Mouse (Mus musculus) testis, postnatal 10 days (tissue): ENCODE measurements at regions not wholly inside any gene's neighbourhood (a gene's known extent, or its start where the extent isn't known, plus 50 kb on each side); places are given as distances from the start of the nearest gene placed in this dataset.

Experiments used
- DNase-seq: peaks from one replicate; pipeline ENCODE4 v3.0.0; 2021; ENCODE audit warnings: low spot score

DNA sequence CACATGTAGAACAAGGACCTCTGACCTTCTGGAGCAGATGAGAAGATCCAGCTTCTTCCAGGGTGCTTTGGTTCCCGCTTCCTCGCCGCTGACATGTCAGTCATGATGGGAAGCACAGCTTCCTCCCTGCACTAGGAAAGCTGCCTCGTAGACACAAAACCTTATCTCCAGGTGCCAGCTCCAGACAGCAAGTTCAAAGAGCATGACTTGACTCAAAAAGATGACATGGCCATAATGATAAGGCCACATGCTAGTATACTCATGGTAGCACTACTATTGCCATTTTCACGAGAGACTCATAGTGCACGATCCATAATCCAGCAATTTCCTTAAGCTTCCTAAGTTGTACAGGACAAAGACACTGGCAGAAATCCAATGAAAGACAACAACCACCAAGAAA lies 272.1 kb downstream of the Gm9195 start:
- no peak for DNase-seq

DNA sequence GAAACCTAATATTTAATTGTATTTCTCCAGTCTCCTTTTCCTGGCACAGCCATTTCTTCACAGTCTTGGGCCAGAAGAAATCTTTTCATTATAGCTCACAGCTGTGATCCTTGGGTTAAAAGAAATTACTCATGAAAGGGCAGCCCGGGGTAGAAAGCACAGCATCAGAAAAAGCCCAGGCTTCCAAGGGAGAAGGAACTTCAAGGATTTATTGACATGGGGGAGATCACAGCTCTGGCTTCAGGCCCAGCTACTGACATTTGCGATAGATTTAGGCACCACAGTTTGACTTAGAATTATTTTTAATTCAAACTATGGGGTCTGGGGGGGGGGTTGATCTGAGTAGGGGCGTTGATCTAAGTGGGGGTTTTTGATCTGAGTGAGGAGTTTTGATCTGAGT lies 291.3 kb downstream of the Gm9195 start:
- no peak for DNase-seq

DNA sequence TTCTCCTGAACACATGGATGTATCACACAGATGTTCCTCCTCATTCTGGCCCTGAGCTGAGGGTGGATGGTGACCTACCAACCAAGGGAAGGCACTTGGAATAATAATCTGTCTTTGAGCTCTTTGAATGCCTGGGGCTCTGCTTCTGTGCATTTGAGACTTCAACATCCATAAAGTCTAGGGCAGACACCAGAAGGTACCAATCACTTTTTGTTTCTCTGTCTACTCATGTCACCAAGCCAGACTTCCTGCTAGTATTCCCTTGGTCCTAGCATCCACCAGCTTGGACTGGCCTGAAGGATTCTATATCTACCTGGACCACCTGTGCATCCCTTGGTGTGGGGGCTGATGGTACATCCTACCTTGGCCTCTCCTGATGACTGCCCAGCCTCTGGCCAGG lies 291.7 kb downstream of the Gm9195 start:
- DNase-seq = no peak

DNA sequence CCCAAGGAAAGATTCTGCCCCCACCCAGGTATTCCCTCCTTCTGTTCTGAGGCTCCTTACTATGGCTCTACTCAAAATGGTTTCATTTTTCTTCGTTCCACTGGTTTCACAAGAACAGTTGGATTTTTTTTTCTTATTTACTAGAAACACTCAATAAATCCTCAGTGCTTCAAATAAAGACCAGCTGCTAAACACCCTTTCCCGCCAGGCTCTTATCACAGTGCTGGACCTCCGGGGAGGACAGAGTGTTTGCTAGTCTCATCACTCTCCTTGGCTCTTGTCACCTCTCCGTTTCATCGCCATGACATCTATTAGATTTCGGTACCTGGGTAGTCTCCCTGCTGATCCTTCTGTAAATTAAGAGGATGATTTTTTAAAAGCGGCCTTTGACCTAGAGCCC lies 293.7 kb downstream of the Gm9195 start:
- no peak for DNase-seq

DNA sequence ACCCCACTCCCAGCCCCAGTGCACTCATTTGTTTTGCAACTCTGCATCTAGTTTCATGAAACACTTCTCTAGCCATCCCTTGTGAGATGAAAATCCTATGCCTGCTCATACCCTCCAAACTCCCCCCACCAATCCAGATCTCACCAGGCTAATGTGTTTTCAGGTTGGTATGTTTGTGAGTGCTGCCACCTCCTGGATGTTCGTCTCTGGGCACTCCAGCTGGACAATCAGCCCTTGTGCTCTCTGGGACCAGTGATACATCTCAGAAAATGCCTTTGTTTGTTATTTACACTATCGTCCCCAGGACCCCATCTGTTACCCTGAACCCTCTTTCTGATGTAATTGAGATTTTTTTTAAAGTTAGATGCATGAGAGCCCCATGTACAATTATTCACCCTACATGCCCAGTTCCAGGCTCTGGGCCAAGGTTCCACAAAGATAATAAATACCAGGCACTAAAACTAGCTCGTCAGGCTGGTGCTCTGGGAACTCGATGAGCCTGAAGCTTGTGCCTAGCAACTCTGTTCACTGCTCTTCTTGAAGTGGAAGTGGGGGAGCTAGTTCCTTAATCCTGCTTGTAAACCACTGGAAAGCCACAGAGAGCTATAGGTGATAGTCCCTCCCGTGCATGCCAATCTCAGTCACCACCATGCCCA lies 304.2 kb downstream of the Gm9195 start:
- peak; percentile 51 for DNase-seq

DNA sequence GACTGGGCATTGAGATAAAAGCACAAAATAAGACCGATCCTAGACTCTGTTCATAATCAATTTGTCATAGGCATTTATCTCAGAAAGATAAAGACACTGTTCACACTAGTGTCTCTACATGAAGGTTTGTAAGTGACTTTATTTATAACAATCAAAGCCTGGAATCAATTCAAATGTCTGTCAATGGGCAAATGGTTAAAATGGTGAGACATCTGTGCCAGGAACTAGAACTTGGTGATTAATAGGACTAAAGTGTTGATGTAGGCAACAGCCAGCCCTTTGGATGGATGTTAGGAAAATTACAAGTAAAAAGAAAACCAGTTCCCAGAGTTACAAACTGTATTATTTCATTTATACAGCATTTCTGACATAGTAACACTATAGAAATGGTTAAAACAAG lies 315.9 kb downstream of the Gm9195 start:
- no peak for DNase-seq

DNA sequence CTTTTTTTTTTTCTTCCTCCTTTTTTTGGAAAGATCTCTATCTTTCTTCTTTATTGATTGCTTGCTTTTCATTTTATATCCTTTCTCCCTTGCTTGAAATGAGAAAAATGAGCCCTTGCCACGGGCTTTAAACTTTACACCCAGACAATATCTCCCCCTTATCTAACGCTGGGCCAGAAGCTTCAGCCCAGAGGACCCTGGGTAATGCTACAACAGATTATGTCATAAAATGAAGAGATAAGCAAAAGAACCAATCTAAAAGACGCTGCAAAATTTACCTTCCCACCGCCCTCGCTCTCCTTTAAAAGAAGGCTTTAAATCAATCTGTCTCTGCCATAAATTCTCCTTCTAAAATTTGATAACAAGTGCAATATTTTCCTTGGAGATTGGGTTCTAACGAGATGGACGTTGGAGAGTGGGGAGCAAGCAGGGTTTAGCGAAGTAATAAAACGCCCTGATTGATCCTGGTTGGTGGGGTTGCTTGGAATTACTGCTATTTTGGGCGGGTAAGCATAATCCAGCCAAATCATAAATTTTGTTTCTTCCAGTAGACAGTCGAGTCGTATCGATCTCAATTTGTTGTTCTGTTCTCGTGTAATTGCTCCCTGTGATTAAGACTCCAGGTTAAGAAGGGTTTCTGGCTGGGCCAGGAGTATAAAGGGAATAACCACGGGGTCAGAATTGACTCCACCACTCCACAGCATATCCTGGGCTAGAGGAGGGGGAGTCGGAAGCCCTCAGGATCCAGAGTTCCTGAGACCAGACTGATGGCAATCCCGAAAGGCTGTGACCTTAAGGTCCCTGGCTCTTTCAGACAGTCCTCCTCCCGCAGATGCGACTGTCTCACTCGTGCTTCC lies 318.9 kb downstream of the Gm9195 start:
- no peak for DNase-seq

DNA sequence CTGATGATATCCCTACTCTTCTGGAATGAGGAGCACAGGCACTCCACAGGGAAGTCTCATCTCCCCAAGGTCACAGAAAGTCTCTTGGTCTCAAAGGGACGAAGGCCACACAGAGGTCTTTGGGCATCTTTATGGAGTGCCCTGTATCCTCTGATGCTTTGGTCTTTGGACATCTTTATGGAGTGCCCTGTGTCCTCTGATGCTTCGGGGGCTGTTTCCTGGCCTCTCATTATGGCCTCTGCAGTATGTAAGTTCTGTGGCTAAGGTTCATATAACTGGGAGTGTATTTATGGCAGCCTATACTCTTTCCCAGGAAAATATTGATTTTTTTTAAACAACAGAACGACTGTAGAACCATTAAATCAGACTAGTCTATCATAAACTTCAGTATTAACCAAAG lies 319.9 kb downstream of the Gm9195 start:
- no peak for DNase-seq

DNA sequence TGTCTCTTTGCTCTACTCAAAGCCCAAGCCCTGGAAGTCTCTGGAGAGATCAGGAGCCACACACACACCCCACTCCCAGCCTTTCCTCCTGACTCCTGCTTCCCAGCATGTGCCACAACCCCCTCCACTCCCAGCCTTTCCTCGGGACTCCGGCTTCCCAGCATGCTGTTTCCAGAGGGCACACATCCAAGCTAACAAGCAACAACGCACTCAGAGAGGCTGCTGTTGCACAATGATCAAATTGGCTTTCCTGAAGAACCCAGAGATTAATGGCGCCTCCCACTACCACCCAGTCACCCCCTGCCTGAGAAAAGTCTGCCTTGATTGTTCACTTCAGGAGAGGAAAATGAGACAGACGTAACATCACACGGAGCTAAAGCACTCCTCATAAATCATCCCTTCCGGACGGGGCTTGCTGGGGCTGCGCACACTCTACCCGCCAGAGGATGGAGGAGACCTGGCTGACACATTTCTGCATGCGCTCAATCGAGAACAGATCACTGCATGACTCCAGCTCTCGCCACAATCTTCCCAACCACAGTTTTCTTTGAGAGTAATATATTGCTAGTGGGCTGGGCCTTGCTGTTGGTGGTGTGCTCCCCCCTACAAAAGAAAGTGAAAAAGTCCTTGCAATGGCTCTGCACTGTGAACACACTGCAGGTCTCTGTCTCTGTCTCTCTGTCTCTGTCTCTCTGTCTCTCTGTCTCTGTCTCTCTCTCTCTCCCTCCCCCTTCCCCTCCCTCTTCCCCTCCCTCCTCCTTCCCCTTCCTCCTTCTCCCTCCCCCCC lies 332.9 kb downstream of the Gm9195 start:
- DNase-seq = no peak

DNA sequence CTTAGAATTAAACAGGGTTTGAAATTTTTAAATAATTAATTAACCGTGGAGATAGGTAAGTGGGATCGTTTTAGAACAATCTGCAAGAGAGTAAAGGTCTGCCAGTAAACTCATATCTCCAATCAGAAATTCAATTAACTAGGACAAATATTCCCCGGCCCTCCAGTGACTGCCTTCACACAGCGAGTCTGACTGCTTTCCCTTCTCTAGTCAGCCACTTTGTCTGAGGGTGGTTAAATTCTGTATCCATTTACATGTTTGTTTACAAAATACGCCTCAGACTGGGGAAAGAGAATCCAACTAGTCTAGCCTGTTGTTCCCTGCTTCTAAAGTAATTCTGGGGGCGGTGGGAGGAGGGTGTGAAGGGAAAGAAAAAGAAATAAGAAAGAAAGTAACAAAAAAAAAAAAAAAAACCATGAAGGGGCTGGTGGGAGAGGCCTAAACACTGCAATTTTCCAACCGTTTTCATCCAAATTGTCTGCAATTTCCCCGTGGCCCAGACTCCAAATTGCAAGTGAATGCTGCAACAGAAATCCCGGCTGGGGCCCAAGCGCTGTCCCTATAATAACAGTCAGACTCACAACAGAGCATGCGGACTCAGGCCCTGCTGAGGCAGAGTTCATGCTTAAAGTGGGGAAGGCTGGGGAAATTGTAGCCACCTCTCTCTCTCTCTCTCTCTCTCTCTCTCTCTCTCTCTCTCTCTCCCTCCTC lies 336.3 kb downstream of the Gm9195 start:
- DNase-seq = no peak

DNA sequence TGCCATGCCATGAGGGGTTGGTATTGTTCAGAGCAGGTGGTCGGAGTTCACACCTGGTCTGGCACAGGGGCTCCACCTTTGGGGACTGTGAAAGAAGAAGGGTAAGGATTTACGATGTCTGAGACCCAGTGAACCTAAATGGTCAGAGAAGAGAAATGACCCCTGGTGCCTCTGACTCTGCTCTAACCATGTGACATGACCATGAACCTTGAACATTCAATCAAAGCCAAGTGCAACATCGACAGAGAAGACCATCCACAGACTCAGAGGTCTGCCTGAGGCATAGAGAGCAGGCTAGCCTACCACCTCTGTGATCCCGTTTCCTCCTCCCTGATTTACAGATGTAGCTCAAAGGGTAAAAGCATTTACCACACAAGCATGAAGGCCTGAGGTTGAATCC lies 340.0 kb downstream of the Gm9195 start:
- DNase-seq = no peak

DNA sequence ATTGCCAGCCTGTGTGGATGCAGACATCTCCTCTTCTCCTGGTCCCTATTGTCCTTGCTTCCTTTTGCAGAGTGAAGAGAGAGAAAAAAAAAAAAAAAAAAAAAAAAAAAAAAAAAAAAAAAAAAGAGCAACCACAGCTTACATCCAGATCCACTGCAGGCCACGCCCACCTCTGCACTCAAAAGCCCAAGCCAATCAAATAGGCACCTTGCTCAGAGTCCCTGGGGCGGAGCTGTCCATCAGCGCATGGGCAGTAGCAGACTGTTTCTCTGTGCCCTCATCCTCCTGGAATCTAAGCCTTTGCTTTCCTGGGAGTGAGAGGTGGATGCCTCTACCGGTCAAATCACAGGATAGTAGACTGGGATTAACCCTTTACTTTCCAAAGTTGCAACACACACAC lies 342.2 kb downstream of the Gm9195 start:
- DNase-seq = peak; percentile 61

DNA sequence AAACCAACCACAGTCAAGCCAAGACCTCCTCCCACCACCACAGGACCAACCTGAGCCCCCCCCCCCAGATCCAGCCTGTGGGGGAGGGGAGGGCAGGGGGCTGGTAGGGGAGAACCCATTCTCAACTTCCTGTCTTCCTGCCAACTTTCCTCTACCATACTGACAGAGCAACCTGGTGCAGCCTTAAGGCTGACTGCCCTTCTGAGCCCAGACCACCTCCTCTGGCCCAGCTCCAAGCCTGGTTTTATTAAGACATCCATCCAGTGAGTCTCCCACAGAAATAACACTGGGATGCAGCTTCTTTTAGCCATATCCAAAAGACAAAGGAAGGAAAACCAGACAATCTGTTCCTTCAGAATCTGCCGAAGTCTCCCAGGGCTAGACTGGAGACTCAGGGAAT lies 342.8 kb downstream of the Gm9195 start:
- no peak for DNase-seq

DNA sequence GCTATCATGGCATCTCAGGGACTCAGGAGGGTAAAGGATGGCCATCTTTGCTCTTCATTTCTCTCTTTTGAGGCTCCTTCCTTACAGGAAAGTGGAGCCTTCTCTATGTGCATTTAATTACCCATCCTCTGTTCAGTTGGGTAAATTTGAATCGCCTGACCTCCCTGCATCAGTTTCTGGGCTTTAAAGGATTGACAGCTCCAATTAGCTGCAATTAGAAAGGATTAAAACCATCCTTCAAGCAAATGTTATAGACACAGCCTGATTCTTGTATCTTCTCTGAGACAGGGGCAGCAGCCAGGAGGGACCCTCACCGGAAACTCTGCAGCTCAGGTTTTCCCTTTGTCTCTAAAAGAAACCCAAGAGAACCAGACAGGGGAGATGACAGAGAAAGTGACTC lies 345.3 kb downstream of the Gm9195 start:
- no peak for DNase-seq

DNA sequence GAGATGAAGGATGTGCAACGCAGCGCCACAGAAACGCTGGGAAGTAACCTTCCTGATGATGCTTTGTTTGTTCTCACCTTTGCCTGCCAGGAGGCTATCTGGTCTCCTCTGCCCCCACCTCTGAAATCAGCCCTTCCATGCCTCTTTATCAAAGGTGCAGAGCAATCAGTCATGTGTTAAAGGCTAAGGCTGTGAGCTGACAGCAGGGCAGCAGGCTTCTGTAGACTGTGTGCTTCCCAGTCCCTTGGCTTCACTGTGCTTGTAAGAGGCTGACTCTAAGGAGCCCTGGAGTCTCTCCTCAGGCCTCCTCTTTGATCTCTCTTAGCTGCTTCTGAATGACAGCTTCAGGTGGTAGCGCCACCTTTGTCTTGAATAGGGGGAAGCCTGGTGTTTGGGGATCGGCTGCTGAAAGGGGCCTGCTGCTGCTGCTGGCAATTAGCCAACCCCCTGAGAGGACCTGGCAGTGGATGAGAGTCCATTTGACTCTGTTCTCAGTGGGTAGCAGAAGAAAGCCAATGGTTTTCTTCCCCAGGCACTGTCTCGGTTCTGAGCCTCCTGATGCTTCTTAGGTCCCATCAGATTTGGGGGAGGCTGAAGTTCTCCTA lies 348.7 kb downstream of the Gm9195 start:
- no peak for DNase-seq

DNA sequence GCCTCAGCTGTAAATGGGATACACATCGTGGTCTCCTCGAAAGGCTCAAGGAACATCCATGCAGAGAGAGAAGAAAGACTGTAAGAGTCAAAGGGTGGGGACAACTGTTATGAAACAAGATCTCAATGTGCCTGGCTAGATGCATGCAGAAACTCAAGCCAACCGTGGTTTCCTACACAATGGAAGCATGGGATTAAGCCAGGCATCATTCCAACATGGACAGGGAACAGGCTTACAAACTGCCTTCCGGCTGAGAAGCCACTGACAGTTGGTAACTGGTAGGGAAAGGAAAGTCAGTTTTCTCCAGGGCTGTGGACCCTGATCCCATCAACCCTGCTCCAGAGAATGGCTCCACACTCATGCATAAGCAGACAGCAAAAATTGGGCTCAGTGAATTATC lies 350.5 kb downstream of the Gm9195 start:
- DNase-seq = no peak

DNA sequence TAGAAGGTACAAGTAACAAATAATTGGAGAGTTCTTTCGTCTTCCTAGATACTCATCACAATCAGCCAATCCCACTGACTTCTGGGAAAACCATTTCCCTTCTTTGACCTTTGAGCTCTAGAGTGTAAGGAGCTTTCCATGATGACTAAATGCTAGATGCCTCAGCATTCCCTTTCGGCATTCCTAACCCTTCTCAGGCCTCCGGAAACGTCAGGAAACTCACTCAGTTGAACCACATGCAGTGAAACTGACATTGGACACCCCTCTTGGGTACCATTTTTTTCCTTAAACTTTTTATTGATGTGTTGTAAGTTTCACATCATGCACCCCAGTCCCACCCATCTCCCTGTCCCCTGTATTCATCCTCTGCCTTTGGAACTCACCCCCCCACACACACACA lies 361.5 kb downstream of the Gm9195 start:
- no peak for DNase-seq

DNA sequence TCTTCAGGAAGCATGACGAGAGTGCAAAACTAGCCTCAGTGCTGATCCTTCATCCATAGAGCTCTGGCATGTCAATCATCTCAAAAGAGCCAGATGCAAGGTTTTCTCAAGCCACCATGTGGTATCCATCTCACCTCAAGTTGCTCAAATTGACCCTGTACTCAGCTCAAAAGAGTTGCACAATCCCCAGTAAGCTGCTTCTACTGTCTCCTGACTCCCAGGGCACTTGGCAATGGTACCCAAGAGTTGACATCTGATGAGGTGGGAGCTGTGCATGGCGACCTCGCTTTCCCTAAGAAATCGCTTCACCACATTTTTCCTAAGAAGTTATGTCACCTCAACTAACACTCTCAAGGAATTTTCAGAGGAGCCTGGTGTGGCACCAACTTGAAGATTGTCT lies 369.9 kb downstream of the Gm9195 start:
- DNase-seq = no peak

DNA sequence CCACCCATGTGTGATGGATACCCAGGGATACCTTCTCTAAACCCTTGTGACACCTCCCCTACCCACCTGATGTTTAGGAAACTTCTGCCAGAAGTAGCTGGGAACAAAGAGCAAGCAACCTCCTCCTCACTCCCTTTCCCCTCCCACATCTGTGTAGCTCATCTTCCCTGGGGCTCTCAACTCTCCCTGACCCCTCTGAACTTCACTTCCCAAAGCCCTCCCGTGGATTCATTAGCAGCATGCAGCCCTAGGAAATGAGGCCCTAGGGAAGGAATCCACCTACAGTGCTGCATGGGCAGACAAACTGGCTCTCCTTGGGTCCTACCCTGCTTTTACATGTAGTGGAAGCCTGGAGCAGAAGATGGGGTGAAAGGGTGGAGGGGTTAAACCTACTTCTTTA lies 370.6 kb downstream of the Gm9195 start:
- DNase-seq = no peak

DNA sequence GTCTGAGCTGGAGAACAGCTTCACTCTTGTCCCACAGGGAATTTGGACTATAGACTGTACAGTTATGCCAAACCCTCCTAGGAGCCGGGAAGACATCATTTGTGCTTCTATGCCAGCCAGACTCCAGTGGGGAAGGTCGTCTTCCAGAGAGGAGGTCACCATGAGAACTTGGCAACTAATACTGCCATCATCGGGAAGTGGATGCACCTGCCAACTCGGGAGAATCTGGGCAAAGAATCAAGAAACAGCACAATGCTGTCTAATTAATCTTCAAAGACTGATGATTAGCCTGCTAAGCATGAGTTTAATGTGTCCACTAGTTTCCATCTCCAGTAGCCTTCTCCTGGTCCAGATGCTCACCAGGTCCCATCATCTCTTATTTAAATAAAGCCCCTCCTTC lies 374.8 kb downstream of the Gm9195 start:
- no peak for DNase-seq

DNA sequence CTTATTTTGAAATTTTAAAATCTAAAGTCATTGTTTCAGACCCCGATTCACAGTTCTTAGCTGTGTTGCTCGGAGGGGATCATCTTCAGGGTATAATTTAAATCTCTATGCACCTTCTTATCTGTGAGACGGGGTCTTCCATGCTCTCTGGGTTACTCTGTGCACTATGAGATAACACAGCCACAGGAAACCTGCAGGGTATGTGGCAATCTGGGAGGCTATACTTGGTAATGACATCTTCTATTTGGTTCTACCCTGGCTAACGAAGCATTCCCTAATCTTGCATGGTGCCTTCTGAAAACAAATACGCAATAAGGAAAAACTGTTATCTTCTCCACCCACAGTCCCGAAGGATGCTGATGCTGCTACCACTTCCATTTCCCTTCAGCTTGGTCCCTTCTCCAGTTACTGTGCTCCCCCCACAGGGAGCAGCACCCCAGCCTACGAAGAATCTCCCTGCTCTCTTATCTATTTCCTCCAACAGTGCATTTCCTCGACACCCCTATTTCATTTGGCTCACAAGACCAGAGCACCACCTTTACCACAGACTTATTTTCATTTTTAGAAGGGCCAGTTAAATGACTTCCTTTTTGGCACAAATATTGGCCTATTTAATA lies 378.2 kb downstream of the Gm9195 start:
- DNase-seq = no peak

DNA sequence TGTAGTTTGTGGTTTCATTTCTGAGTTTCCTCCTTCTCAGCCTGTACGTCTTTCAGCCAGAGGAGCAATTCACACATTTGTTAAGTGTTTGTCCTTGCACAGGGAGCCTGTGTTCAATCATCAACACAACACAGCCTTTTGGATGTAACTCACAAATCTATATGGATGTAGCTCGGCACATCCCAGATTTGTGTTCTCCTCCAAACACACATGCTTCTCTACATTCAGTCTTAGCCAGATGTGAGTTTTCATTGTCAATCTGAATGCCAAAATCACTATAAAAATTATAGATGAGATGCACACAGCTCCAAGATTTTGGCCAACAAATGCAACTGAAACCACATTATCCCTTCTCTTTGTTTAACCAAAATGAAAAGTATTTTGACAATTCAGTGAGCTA lies 380.9 kb downstream of the Gm9195 start:
- no peak for DNase-seq
